Comparison of ENCODE assay signal across 8 mouse cellular contexts in the genomic region with DNA sequence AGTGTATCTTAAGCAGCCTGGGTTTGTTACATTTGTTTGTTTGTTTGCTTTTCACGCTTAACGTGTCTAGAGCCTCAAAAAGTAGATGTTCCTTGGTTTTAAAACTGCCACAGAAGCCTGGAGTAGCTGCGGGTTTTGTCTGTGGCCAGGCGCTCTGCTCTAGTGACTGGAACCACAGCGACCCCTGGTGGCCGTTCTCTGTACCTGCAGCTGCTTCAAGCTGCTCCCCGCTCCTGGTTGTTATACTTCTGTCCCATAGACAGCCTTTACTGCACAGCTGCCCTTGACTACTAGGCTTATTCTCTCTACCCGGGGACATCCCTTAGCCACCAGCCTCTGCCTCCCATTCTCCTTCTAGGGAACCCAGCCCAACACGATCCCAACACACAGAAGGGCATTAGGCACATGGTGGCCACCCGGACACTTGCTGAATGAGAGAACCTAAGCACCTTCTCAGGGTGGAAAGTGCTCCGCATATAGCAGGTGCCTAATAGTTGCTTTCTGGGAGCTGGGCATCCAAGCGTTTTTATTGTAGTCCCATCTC.
DNase-seq lines count a peak whose midpoint lies in the region; ATAC-seq and TF ChIP-seq lines count a peak whose summit lies in the region.

No protein-coding gene starts in this region.

- H3K4me1 ChIP-seq in forebrain, embryonic 11.5 days (replicated peaks; ENCODE audit: control insufficient read depth, insufficient read depth, low read length), result no peaks in the 10 kb centered on the region; the same call in none of the 2 replicates
- H3K4me1 ChIP-seq in kidney, adult 2 months (ENCODE audit: control insufficient read depth, insufficient read depth, low read length), result no peaks in the 10 kb centered on the region
- peaks cover 11% of the 10 kb centered on the region for H3K4me1 ChIP-seq in liver, embryonic 11.5 days (replicated peaks; ENCODE audit: control insufficient read depth, insufficient read depth, low read length)
- peaks cover 43% of the 10 kb centered on the region for H3K4me1 ChIP-seq in olfactory bulb, adult 2 months (ENCODE audit: control insufficient read depth, insufficient read depth, low read length)

- H3K36me3 ChIP-seq in forebrain, embryonic 11.5 days (ENCODE audit: control insufficient read depth, insufficient read depth, low read length), result no peaks in the 10 kb centered on the region
- H3K36me3 ChIP-seq in kidney, adult 2 months (ENCODE audit: control insufficient read depth, insufficient read depth, low read length), result no peaks in the 10 kb centered on the region
- H3K36me3 ChIP-seq in liver, embryonic 11.5 days (ENCODE audit: control insufficient read depth, insufficient read depth, low read length), result no peaks in the 10 kb centered on the region

- H3K27ac ChIP-seq in forebrain, embryonic 11.5 days (ENCODE audit: low read depth, low read length), result no peak overlapping the region
- H3K27ac ChIP-seq in kidney, adult 2 months (ENCODE audit: insufficient read depth, low read depth, low read length), result no peak overlapping the region
- H3K27ac ChIP-seq in liver, embryonic 11.5 days (ENCODE audit: low read depth, low read length), result no peak overlapping the region
- H3K27ac ChIP-seq in olfactory bulb, adult 2 months (ENCODE audit: insufficient read depth, low read depth, low read length), result no peak overlapping the region

- DNase-seq in right cerebral cortex, adult 18-20 months, result peak; percentile 64
- DNase-seq in right cerebral cortex, postnatal 36 days (ENCODE audit: low spot score in 2 of 2), result no peak
- DNase-seq in c-Kit-positive CD71-positive TER-119-negative erythroid progenitor cells, embryonic 14.5 days (ENCODE audit: low read depth), result peak; percentile 57
- peak; percentile 91 for DNase-seq in forebrain, embryonic 11.5 days (ENCODE audit: low spot score)
- peak; percentile 69 for DNase-seq in kidney, adult 2 months
- peak; percentile 81 for DNase-seq in liver, embryonic 11.5 days (ENCODE audit: low spot score)
- peak; percentile 74 for DNase-seq in thymus, postnatal 14 days

- TF ChIP-seq CTCF in kidney, adult 2 months (conservative IDR thresholded peaks at IDR 0.05; ENCODE audit: insufficient read depth, insufficient read length, low read depth, low read length), result peak; percentile 90
- TF ChIP-seq CTCF in olfactory bulb, adult 2 months (IDR thresholded peaks at IDR 0.05; ENCODE audit: insufficient read depth, low read depth, low read length), result peak; percentile 94

- no peak overlapping the region for H3K4me3 ChIP-seq in forebrain, embryonic 11.5 days (ENCODE audit: low read depth, low read length)
- H3K4me3 ChIP-seq in kidney, adult 2 months (ENCODE audit: insufficient read depth, low read depth, low read length), result no peak overlapping the region
- H3K4me3 ChIP-seq in liver, embryonic 11.5 days (ENCODE audit: low read depth, low read length), result no peak overlapping the region
- H3K4me3 ChIP-seq in olfactory bulb, adult 2 months (ENCODE audit: insufficient read depth, low read depth, low read length), result no peak overlapping the region

- no peak overlapping the region for H3K4me2 ChIP-seq in forebrain, embryonic 11.5 days (ENCODE audit: low read depth, low read length, severe bottlenecking)
- no peak overlapping the region for H3K4me2 ChIP-seq in liver, embryonic 11.5 days

- no peak overlapping the region for H3K9ac ChIP-seq in forebrain, embryonic 11.5 days (ENCODE audit: low read length)
- H3K9ac ChIP-seq in liver, embryonic 11.5 days (ENCODE audit: low read depth, low read length), result no peak overlapping the region

- ATAC-seq in forebrain, embryonic 11.5 days (replicated peaks; ENCODE audit: low FRiP score), result no peak
- no peak for ATAC-seq in liver, embryonic 11.5 days (replicated peaks; ENCODE audit: low FRiP score)

- 20% methylated on average over 12 of the region's 12 CpGs for WGBS in forebrain, embryonic 11.5 days
- WGBS in kidney, adult 2 months, result 16% methylated on average over 12 of the region's 12 CpGs
- 18% methylated on average over 12 of the region's 12 CpGs for WGBS in liver, embryonic 11.5 days
- WGBS in olfactory bulb, adult 2 months, result 12% methylated on average over 12 of the region's 12 CpGs

- no peak for TF ChIP-seq POLR2A in kidney, adult 2 months (IDR thresholded peaks at IDR 0.05; ENCODE audit: low read depth, low read length)
- TF ChIP-seq POLR2A in olfactory bulb, adult 2 months (IDR thresholded peaks at IDR 0.05; ENCODE audit: insufficient read depth, low read depth, low read length), result no peak

- no peaks in the 10 kb centered on the region for H3K9me3 ChIP-seq in forebrain, embryonic 11.5 days (ENCODE audit: control insufficient read depth, low read length)
- no peaks in the 10 kb centered on the region; the same call in 1 of the 2 replicates for H3K9me3 ChIP-seq in liver, embryonic 11.5 days (ENCODE audit: control insufficient read depth, low read length)

- H3K27me3 ChIP-seq in forebrain, embryonic 11.5 days (ENCODE audit: control insufficient read depth, insufficient read depth, low read length), result no peaks in the 10 kb centered on the region
- no peaks in the 10 kb centered on the region for H3K27me3 ChIP-seq in kidney, adult 2 months (replicated peaks; ENCODE audit: control insufficient read depth, insufficient read depth, low read length)
- H3K27me3 ChIP-seq in liver, embryonic 11.5 days (replicated peaks; ENCODE audit: control insufficient read depth, insufficient read depth, low read length), result no peaks in the 10 kb centered on the region

Comparison
In these comparisons a context has a peak if more than half of its experiments do, and no peak if none do; other contexts are left out.
1. DNase-seq: peak in right cerebral cortex, adult 18-20 months (single experiment), c-Kit-positive CD71-positive TER-119-negative erythroid progenitor cells, embryonic 14.5 days (single experiment), forebrain, embryonic 11.5 days (single experiment), kidney, adult 2 months (single experiment), liver, embryonic 11.5 days (single experiment) and thymus, postnatal 14 days (single experiment); none in right cerebral cortex, postnatal 36 days (0 of 2).